In the genomic region with DNA sequence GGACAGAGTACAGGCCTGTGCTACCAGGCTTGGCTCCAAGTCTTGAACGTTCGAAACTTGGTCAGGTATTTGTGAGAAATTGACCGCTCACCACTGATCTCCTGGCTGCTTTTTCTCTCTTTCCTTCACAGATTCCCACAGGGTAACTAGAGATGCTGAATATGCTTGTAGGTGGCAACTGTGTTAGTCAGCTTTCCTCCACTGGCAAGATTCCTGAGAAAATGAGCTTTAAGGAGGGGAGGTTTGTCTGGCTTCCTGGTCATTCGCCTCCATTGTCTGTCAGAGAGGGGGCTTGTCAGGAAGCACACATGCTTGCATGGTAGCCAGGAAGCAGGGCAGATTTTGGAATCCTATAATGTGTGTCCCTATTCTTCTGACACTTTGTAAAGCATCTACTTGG, we compare ENCODE assay signal across 22 mouse cellular contexts. TPM values are rescaled to one million over a fixed set of nuclear protein-coding genes. Genes with fewer than 3 reads are reported as not detected.
"Had no signal": no experiment of that assay in that cellular context is flagged by ENCODE, and none has a peak within 500 bp of the region (broad histone marks: within the 10 kb centered on the region; RNA-seq: fewer than 3 reads in every experiment).

No protein-coding gene starts in this region.

- DNase-seq: kidney, adult 18-20 months; kidney, adult 9 months; kidney, postnatal 14 days; kidney, postnatal 4 days; liver, postnatal 0 days; lung, embryonic 14.5 days; right cerebral cortex, postnatal 4 days; thymus, adult 2 months; thymus, postnatal 14 days; thymus, postnatal 4 days had no signal

- H3K4me1 ChIP-seq: limb, embryonic 10.5 days; limb, embryonic 13.5 days; midbrain, embryonic 12.5 days; midbrain, embryonic 15.5 days; neural tube, embryonic 12.5 days; neural tube, embryonic 15.5 days had no signal

- H3K27ac ChIP-seq: limb, embryonic 10.5 days; limb, embryonic 13.5 days; liver, embryonic 14.5 days; macrophage; midbrain, embryonic 12.5 days; midbrain, embryonic 15.5 days; neural tube, embryonic 12.5 days; neural tube, embryonic 15.5 days; stomach, postnatal 0 days had no signal

- H3K4me3 ChIP-seq: limb, embryonic 10.5 days; limb, embryonic 13.5 days; midbrain, embryonic 12.5 days; midbrain, embryonic 15.5 days; neural tube, embryonic 12.5 days; neural tube, embryonic 15.5 days had no signal

RNA-seq across cellular contexts. Expression of gene Fancd2os, which starts 17.5 kb away (rescaled TPM):
- total RNA-seq: megakaryocyte, adult 5-6 weeks had no signal
- polyA plus RNA-seq: intestine, embryonic 16.5 days; limb, embryonic 13.5 days; lung, postnatal 0 days; macrophage; midbrain, embryonic 12.5 days; neural tube, embryonic 15.5 days; stomach, postnatal 0 days; thymus, adult 2 months had no signal
